Mouse (Mus musculus) intestine, embryonic 16.5 days (tissue): ENCODE data around the gene Arhgap25. TPM values are rescaled to one million over a fixed set of nuclear protein-coding genes. Genes with fewer than 3 reads are reported as not detected.
"Not testable (repeated sequence)": the region's sequence is repeated elsewhere in the genome, so short reads cannot be mapped to it uniquely, and the experiment has no call there.

Experiments used
- ATAC-seq: fragments of 200-750 bp; cut with Nextera tagmentation; 2 replicates; pipeline ENCODE4 v1.8.0; 2017; ENCODE audit warnings: moderate TSS enrichment, moderate library complexity
- H3K27ac ChIP-seq: fragments of 300-500 bp; sonication (generic); 2 replicates; pipeline ENCODE4 v1.5.1; 2014; ENCODE audit warnings: mild to moderate bottlenecking, low read length
- H3K27me3 ChIP-seq: fragments of 300-500 bp; sonication (generic); replicated peaks from 2 replicates; pipeline ENCODE4 v1.6.1; 2014; ENCODE audit warnings: low read length, control low read depth, mixed read lengths; ENCODE audit not compliant: control insufficient read depth, insufficient read depth
- H3K36me3 ChIP-seq: fragments of 300-500 bp; sonication (generic); 2 replicates; pipeline ENCODE4 v1.6.1; 2014; ENCODE audit warnings: low read length, control low read depth; ENCODE audit not compliant: control insufficient read depth, insufficient read depth
- H3K4me1 ChIP-seq: fragments of 300-500 bp; sonication (generic); 2 replicates; pipeline ENCODE4 v1.6.1; 2014; ENCODE audit warnings: low read length, control low read depth, mixed read lengths; ENCODE audit not compliant: control insufficient read depth, insufficient read depth
- H3K4me2 ChIP-seq: fragments of 300-500 bp; sonication (generic); 2 replicates; pipeline ENCODE4 v1.6.1; 2014; ENCODE audit warnings: low read depth, low read length, control low read depth
- H3K4me3 ChIP-seq: fragments of 300-500 bp; sonication (generic); 2 replicates; pipeline ENCODE4 v1.5.1; 2014; ENCODE audit warnings: mild to moderate bottlenecking, low read length
- H3K9ac ChIP-seq: fragments of 300-500 bp; sonication (generic); 2 replicates; pipeline ENCODE4 v1.6.1; 2014; ENCODE audit warnings: low read depth, low read length
- H3K9me3 ChIP-seq: fragments of 300-500 bp; sonication (generic); 2 replicates; pipeline ENCODE4 v1.6.1; 2016; ENCODE audit warnings: low read length, control low read depth; ENCODE audit not compliant: control insufficient read depth
- WGBS: fragments of 180-500 bp; shearing (Covaris S2); extraction: QIAGEN DNeasy Blood & Tissue Kit; methylation state at CpG from one replicate; pipeline ENCODE4 v1.1.7; 2014; 5-methylcytosine and 5-hydroxymethylcytosine counted together
- polyA plus RNA-seq: library from polyadenylated mRNA; unstranded; fragments of >200 nt; fragmentation: Nextera tagmentation; extraction: Ambion mirVana; gene quantifications from 2 replicates; pipeline ENCODE4 v1.2.1, GENCODE M21; 2015

Arhgap25 gene
- polyA plus RNA-seq, 1 experiment from 2014 or later, result 3.4 TPM

GRCm38 (mm10) chr6:87524281-87524680 lies 8.8 kb downstream of the Arhgap25 start:
- no peaks in the 10 kb centered on the region for H3K27me3 ChIP-seq
- no peak for ATAC-seq
- no peak overlapping the region for H3K4me2 ChIP-seq
- H3K4me1 ChIP-seq, result no peaks in the 10 kb centered on the region
- no peaks in the 10 kb centered on the region for H3K36me3 ChIP-seq
- H3K9ac ChIP-seq, result no peak overlapping the region
- WGBS, result 94% methylated on average over 4 of the region's 4 CpGs
- H3K4me3 ChIP-seq, result no peak overlapping the region
- no peak overlapping the region for H3K27ac ChIP-seq
- H3K9me3 ChIP-seq, result no peaks in the 10 kb centered on the region

- Histone ChIP-seq H3K27me3 (no peaks in the 10 kb centered on the region), H3K4me1 (no peaks in the 10 kb centered on the region), H3K4me3 (no peak overlapping the region), H3K9me3 (no peaks in the 10 kb centered on the region), H3K36me3 (no peaks in the 10 kb centered on the region), H3K4me2 (no peak overlapping the region), H3K27ac (no peak overlapping the region), H3K9ac (no peak overlapping the region)
- ATAC-seq, result no peak
- 67% methylated on average over 7 of the region's 7 CpGs for WGBS
These were observed 9.3 kb downstream of the Arhgap25 start for GRCm38 (mm10) chr6:87523736-87524135.

- H3K27me3 ChIP-seq, result no peaks in the 10 kb centered on the region
- H3K4me3 ChIP-seq, result no peak overlapping the region
- H3K36me3 ChIP-seq, result no peaks in the 10 kb centered on the region
- H3K27ac ChIP-seq, result no peak overlapping the region
- no peak overlapping the region for H3K4me2 ChIP-seq
- no peaks in the 10 kb centered on the region for H3K4me1 ChIP-seq
- no peak overlapping the region for H3K9ac ChIP-seq
- 77% methylated on average over 2 of the region's 2 CpGs for WGBS
- H3K9me3 ChIP-seq, result no peaks in the 10 kb centered on the region
- ATAC-seq, result no peak
These were observed 10.0 kb downstream of the Arhgap25 start for GRCm38 (mm10) chr6:87523085-87523484.

- Histone ChIP-seq H3K4me2 (no peak overlapping the region), H3K27me3 (no peaks in the 10 kb centered on the region), H3K9ac (no peak overlapping the region), H3K27ac (no peak overlapping the region), H3K9me3 (no peaks in the 10 kb centered on the region), H3K4me1 (no peaks in the 10 kb centered on the region), H3K4me3 (no peak overlapping the region), H3K36me3 (no peaks in the 10 kb centered on the region)
- ATAC-seq, result no peak
- WGBS, result 26% methylated on average over 3 of the region's 3 CpGs
These were observed 10.8 kb downstream of the Arhgap25 start for GRCm38 (mm10) chr6:87522236-87522635.

GRCm38 (mm10) chr6:87521705-87522104 lies 11.4 kb downstream of the Arhgap25 start:
- not testable (repeated sequence) for H3K4me2 ChIP-seq, H3K4me3 ChIP-seq, H3K27me3 ChIP-seq, H3K4me1 ChIP-seq, H3K27ac ChIP-seq, H3K9me3 ChIP-seq, ATAC-seq, H3K9ac ChIP-seq, H3K36me3 ChIP-seq
- 81% methylated on average over 6 of the region's 6 CpGs for WGBS

- Histone ChIP-seq H3K4me1 (no peaks in the 10 kb centered on the region), H3K36me3 (no peaks in the 10 kb centered on the region), H3K4me2 (no peak overlapping the region), H3K9me3 (no peaks in the 10 kb centered on the region), H3K4me3 (no peak overlapping the region), H3K27ac (no peak overlapping the region), H3K27me3 (no peaks in the 10 kb centered on the region), H3K9ac (no peak overlapping the region)
- 85% methylated on average over 8 of the region's 8 CpGs for WGBS
- no peak for ATAC-seq
These were observed 12.5 kb downstream of the Arhgap25 start for GRCm38 (mm10) chr6:87520572-87520971.

GRCm38 (mm10) chr6:87519809-87520208 lies 13.2 kb downstream of the Arhgap25 start:
- WGBS, result 79% methylated on average over 11 of the region's 11 CpGs
- ATAC-seq, result no peak
- H3K4me2 ChIP-seq, result no peak overlapping the region
- no peaks in the 10 kb centered on the region for H3K27me3 ChIP-seq
- no peaks in the 10 kb centered on the region for H3K36me3 ChIP-seq
- no peaks in the 10 kb centered on the region for H3K4me1 ChIP-seq
- no peak overlapping the region for H3K27ac ChIP-seq
- no peak overlapping the region for H3K4me3 ChIP-seq
- H3K9me3 ChIP-seq, result no peaks in the 10 kb centered on the region
- no peak overlapping the region for H3K9ac ChIP-seq

GRCm38 (mm10) chr6:87518622-87519021 lies 14.4 kb downstream of the Arhgap25 start:
- no peak for ATAC-seq
- no peak overlapping the region for H3K9ac ChIP-seq
- no peaks in the 10 kb centered on the region for H3K4me1 ChIP-seq
- no peaks in the 10 kb centered on the region for H3K36me3 ChIP-seq
- no peak overlapping the region for H3K27ac ChIP-seq
- no peaks in the 10 kb centered on the region for H3K27me3 ChIP-seq
- no peak overlapping the region for H3K4me2 ChIP-seq
- no peak overlapping the region for H3K4me3 ChIP-seq
- no peaks in the 10 kb centered on the region for H3K9me3 ChIP-seq
- 92% methylated on average over 10 of the region's 10 CpGs for WGBS

GRCm38 (mm10) chr6:87517753-87518409 lies 15.2 kb downstream of the Arhgap25 start:
- Histone ChIP-seq H3K27ac (no peak overlapping the region), H3K4me1 (no peaks in the 10 kb centered on the region), H3K4me2 (no peak overlapping the region), H3K4me3 (no peak overlapping the region), H3K9me3 (no peaks in the 10 kb centered on the region), H3K36me3 (no peaks in the 10 kb centered on the region), H3K27me3 (no peaks in the 10 kb centered on the region), H3K9ac (no peak overlapping the region)
- WGBS, result 89% methylated on average over 4 of the region's 4 CpGs
- no peak for ATAC-seq

- no peak overlapping the region for H3K9ac ChIP-seq
- no peak for ATAC-seq
- no peak overlapping the region for H3K4me2 ChIP-seq
- H3K4me1 ChIP-seq, result no peaks in the 10 kb centered on the region
- no peaks in the 10 kb centered on the region for H3K36me3 ChIP-seq
- 80% methylated on average over 4 of the region's 4 CpGs for WGBS
- H3K27ac ChIP-seq, result no peak overlapping the region
- no peak overlapping the region for H3K4me3 ChIP-seq
- H3K27me3 ChIP-seq, result no peaks in the 10 kb centered on the region
- H3K9me3 ChIP-seq, result no peaks in the 10 kb centered on the region
These were observed 18.7 kb downstream of the Arhgap25 start for GRCm38 (mm10) chr6:87514321-87514720.
